Mouse (Mus musculus) naive thymus-derived CD4-positive, alpha-beta T cell, adult 2 months (primary cell): ENCODE measurements around the gene Pou2f2.
"Not testable (repeated sequence)": the region's sequence is repeated elsewhere in the genome, so short reads cannot be mapped to it uniquely, and the experiment has no call there.

Source experiments
- DNase-seq: peaks from one replicate; pipeline ENCODE4 v3.0.0-alpha.2; 2011; ENCODE audit warnings: low read depth

The Pou2f2 gene

DNA sequence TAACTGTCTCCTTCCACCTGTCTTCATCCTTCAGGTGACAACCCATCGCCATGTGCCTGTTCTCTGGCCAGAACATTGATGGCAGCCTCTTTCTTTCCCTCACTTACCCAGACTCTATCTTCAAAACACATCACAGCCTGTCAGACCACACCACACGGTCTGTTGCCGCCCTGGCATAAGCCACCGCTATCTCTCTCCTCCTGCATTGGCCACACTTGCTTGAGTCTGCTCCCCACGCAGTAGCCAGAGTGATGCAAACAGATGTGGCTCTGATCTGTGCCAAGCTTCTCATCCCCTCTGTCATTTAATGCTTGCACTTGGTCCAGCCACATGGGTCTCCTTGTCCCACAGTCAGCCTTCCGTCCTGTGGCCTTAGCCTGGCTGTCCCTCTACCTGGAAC is 116.2 kb downstream of the Pou2f2 start:
- no peak for DNase-seq

GRCm38 (mm10) chr7:25058836-25059235 is 120.7 kb downstream of the Pou2f2 start:
- DNase-seq = no peak

GRCm38 (mm10) chr7:25058394-25058793 is 121.1 kb downstream of the Pou2f2 start:
- no peak for DNase-seq

DNA sequence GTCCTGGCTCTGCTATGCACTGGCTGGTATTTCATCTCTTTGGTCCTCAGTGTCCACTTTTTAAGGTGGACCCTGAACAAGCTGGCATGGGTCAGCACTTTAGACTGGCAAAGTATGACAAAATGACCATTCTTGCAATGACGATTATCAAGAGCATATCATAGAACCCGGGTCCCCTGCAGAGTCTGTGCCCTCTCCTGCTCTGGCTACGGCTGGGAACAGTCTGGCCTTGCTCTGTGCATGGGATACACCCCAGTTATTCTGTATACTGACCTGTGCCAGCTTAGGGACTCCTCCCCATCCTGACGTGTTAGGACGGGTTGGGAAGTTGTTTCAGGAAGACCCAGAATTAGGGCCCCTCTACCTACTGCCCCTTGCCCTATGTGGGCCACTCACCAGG is 121.6 kb downstream of the Pou2f2 start:
- no peak for DNase-seq

DNA sequence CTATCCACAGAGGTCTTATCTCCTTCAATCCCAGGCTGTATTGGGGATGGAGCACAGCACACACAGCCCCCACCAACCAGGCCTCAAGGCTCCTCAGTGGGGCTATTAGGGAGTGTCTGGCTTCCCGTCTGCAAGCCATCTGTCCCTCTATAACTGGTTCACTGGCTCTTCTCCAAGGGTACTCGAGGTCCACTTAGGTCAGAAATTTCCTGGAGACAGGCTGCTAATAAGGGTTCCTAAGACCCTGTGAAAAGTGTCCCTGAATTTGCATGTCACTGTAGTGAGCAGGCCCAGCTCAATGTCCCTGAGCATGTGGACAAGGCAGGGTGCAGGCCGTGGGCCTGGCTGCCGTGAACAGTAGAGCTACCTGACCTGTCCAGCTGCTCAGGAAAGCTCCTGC is 122.6 kb downstream of the Pou2f2 start:
- no peak for DNase-seq

GRCm38 (mm10) chr7:25052587-25052986 is 126.9 kb downstream of the Pou2f2 start:
- no peak for DNase-seq

GRCm38 (mm10) chr7:25049295-25049930 is 130.1 kb downstream of the Pou2f2 start:
- no peak for DNase-seq

GRCm38 (mm10) chr7:25047363-25047762 is 132.2 kb downstream of the Pou2f2 start:
- no peak for DNase-seq

DNA sequence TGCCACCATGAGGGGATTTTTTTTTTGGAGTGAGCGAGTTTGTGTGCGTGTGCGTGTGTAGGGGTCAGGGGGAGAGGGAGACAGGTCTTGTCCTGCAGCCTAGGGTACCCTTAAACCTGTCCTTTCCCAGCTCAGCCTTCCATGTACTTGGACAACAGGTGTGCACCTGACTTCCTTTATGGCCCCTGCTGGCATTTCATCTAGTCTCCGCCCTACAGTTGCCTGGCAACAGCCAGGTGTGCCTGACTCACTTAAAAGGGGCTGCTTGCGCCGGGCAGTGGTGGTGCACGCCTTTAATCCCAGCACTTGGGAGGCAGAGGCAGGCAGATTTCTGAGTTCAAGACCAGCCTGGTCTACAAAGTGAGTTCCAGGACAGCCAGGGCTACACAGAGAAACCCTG is 134.9 kb downstream of the Pou2f2 start:
- not testable (repeated sequence) for DNase-seq

GRCm38 (mm10) chr7:25041921-25042320 is 137.6 kb downstream of the Pou2f2 start:
- DNase-seq = no peak
